Mouse (Mus musculus) cerebellum, adult 2 months (tissue): Measurements from ENCODE around the gene Acot4. TPM values are rescaled to one million over a fixed set of nuclear protein-coding genes. Genes with fewer than 3 reads are reported as not detected.
"Not testable (repeated sequence)": the region's sequence is repeated elsewhere in the genome, so short reads cannot be mapped to it uniquely, and the experiment has no call there.

Experiments
- DNase-seq, 2 experiments: peaks; one replicate each; pipeline ENCODE4 v3.0.0; 2021
- H3K27ac ChIP-seq: fragments of 200-500 bp; 2 replicates; pipeline ENCODE4 v1.5.1; 2012; ENCODE audit warnings: low read length, control low read depth, inconsistent platforms; ENCODE audit not compliant: insufficient read depth
- H3K27me3 ChIP-seq: fragments of 200-500 bp; 2 replicates; pipeline ENCODE4 v1.6.1; 2012; ENCODE audit warnings: inconsistent platforms, mild to moderate bottlenecking, low read length, moderate library complexity; ENCODE audit not compliant: control insufficient read depth, insufficient read depth
- H3K4me1 ChIP-seq: fragments of 200-500 bp; 2 replicates; pipeline ENCODE4 v1.6.1; 2011; ENCODE audit warnings: low read length; ENCODE audit not compliant: control insufficient read depth, insufficient read depth
- H3K4me3 ChIP-seq: fragments of 200-500 bp; replicated peaks from 2 replicates; pipeline ENCODE3; 2011; ENCODE audit warnings: mild to moderate bottlenecking, low read depth, low read length, control low read depth; ENCODE audit not compliant: insufficient read depth
- CTCF ChIP-seq: fragments of 200-500 bp; IDR thresholded peaks from 2 replicates; pipeline ENCODE4 v1.5.1; 2011; ENCODE audit warnings: low read depth, mild to moderate bottlenecking, control low read depth, low read length, moderate library complexity, borderline replicate concordance; ENCODE audit not compliant: insufficient read depth
- POLR2A ChIP-seq: fragments of 200-500 bp; IDR thresholded peaks from 2 replicates; pipeline ENCODE4 v1.6.1; 2011; ENCODE audit warnings: low read length, control low read depth, borderline replicate concordance; ENCODE audit not compliant: insufficient read depth
- WGBS: fragments of 180-500 bp; shearing (Covaris S2); methylation state at CpG from one replicate; pipeline ENCODE4 v1.1.7; 2018; 5-methylcytosine and 5-hydroxymethylcytosine counted together
- polyA plus RNA-seq: library from polyadenylated mRNA; depleted of rRNA; stranded (reverse); fragments of >200 nt; gene quantifications from 2 replicates; pipeline ENCODE4 v1.2.3, GENCODE M21; 2012

Acot4 gene
- polyA plus RNA-seq, 1 experiment: 0.43 TPM

GRCm38 (mm10) chr12:84023052-84023745 is 15.0 kb upstream of the Acot4 start:
- no peaks in the 10 kb centered on the region for H3K4me1 ChIP-seq
- no peak for DNase-seq
- TF ChIP-seq POLR2A (no peak), CTCF (no peak)
- no peak overlapping the region for H3K4me3 ChIP-seq
- 88% methylated on average over 9 of the region's 9 CpGs for WGBS
- no peak overlapping the region for H3K27ac ChIP-seq
- H3K27me3 ChIP-seq: no peaks in the 10 kb centered on the region

GRCm38 (mm10) chr12:84025888-84026287 is 12.3 kb upstream of the Acot4 start:
- Histone ChIP-seq H3K27me3 (no peaks in the 10 kb centered on the region), H3K27ac (no peak overlapping the region), H3K4me3 (no peak overlapping the region), H3K4me1 (no peaks in the 10 kb centered on the region)
- DNase-seq: no peak
- 75% methylated on average over 7 of the region's 7 CpGs for WGBS
- TF ChIP-seq POLR2A (no peak), CTCF (no peak)

- not testable (repeated sequence) for H3K27me3 ChIP-seq, H3K4me1 ChIP-seq, H3K4me3 ChIP-seq, H3K27ac ChIP-seq, DNase-seq
- 51% methylated on average over 3 of the region's 3 CpGs for WGBS
Measured at GRCm38 (mm10) chr12:84028328-84028727, 9.9 kb upstream of the Acot4 start.

- WGBS: 100% methylated on average over 1 of the region's 1 CpGs
- H3K4me3 ChIP-seq, H3K27me3 ChIP-seq, H3K4me1 ChIP-seq, H3K27ac ChIP-seq, DNase-seq: not testable (repeated sequence)
Measured at GRCm38 (mm10) chr12:84029043-84029442, 9.1 kb upstream of the Acot4 start.

- no peak for TF ChIP-seq POLR2A
- peak; percentile 91 for TF ChIP-seq CTCF
- 51% methylated on average over 4 of the region's 4 CpGs for WGBS
- no peaks in the 10 kb centered on the region for H3K27me3 ChIP-seq
- DNase-seq: peak; percentile 75 to 79
- H3K4me1 ChIP-seq: no peaks in the 10 kb centered on the region
- no peak overlapping the region for H3K27ac ChIP-seq
- no peak overlapping the region for H3K4me3 ChIP-seq
Measured at GRCm38 (mm10) chr12:84030659-84031332, 7.4 kb upstream of the Acot4 start.

- Histone ChIP-seq H3K4me3 (no peak overlapping the region), H3K27me3 (no peaks in the 10 kb centered on the region), H3K27ac (no peak overlapping the region), H3K4me1 (no peaks in the 10 kb centered on the region)
- no peak for DNase-seq
- 94% methylated on average over 4 of the region's 4 CpGs for WGBS
- TF ChIP-seq POLR2A: no peak
- no peak for TF ChIP-seq CTCF
Measured at GRCm38 (mm10) chr12:84032854-84033253, 5.3 kb upstream of the Acot4 start.

GRCm38 (mm10) chr12:84033302-84033701 is 4.9 kb upstream of the Acot4 start:
- not testable (repeated sequence) for DNase-seq, H3K27ac ChIP-seq, H3K27me3 ChIP-seq, H3K4me1 ChIP-seq, H3K4me3 ChIP-seq
- 82% methylated on average over 2 of the region's 2 CpGs for WGBS

GRCm38 (mm10) chr12:84034108-84034507 is 4.1 kb upstream of the Acot4 start:
- WGBS: 79% methylated on average over 4 of the region's 4 CpGs
- TF ChIP-seq POLR2A (no peak), CTCF (no peak)
- DNase-seq: no peak

GRCm38 (mm10) chr12:84038691-84039111 is 522 bp downstream of the Acot4 start, which contains the start of gene Gm49366:
Gene Gm49366 (plus strand): TSS chr12:84038935.
- peak within 1 kb of the TSS; percentile 62 for H3K4me3 ChIP-seq
- WGBS: 1% methylated on average over 39 of the region's 39 CpGs
- not testable (repeated sequence) for H3K27me3 ChIP-seq, H3K27ac ChIP-seq, H3K4me1 ChIP-seq
- peak; percentile 51 to 60 for DNase-seq

More at GRCm38 (mm10) chr12:84034108-84034507, 4.1 kb upstream of the Acot4 start:
- Histone ChIP-seq H3K4me3 (no peak overlapping the region), H3K4me1 (no peaks in the 10 kb centered on the region), H3K27ac (no peak overlapping the region), H3K27me3 (no peaks in the 10 kb centered on the region)
